Mouse (Mus musculus) ES-E14 (cell line): ENCODE measurements around the gene Klc3.

Experiments used
- CHD2 ChIP-seq: IDR thresholded peaks from 2 replicates; pipeline ENCODE4 v1.6.1; 2014; ENCODE audit warnings: mild to moderate bottlenecking, low read depth, low read length, inconsistent platforms
- MAFK ChIP-seq: IDR thresholded peaks from 2 replicates; pipeline ENCODE4 v1.6.1; 2014; ENCODE audit warnings: mild to moderate bottlenecking, low read depth, low read length, inconsistent platforms; ENCODE audit not compliant: insufficient read depth
- ZC3H11A ChIP-seq: IDR thresholded peaks from 2 replicates; pipeline ENCODE4 v1.6.1; 2012; ENCODE audit warnings: low read depth, mild to moderate bottlenecking, inconsistent platforms, low read length, borderline replicate concordance

DNA sequence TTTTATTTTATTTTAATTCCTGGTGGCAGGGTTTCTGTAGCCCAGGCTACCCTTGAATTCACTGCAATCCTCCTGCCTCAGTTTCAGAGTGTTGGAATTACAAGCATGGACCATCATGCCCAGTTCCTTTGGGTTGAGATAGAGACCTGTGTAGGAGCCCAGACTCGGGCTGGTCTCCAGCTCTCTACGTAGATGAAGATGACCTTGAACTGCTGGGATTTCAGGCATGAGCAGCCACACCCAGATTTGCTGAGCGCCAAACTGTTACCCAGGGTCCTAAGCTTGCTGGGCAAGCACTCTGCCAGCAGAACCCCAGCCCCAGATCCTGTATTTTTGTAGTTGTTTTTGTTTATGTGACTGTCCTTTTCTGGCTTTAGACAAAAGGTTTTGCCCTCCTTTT is 9.6 kb upstream of the Klc3 start:
- TF ChIP-seq ZC3H11A (no peak), CHD2 (no peak), MAFK (no peak)
